Mouse (Mus musculus) heart, embryonic 11.5 days (tissue): ENCODE results near the gene Zer1. TPM values are rescaled to one million over a fixed set of nuclear protein-coding genes. Genes with fewer than 3 reads are reported as not detected.
"Not testable (repeated sequence)": the region's sequence is repeated elsewhere in the genome, so short reads cannot be mapped to it uniquely, and the experiment has no call there.

Experiments used
- ATAC-seq: fragments of 200-750 bp; cut with Nextera tagmentation; replicated peaks from 2 replicates; pipeline ENCODE4 v1.8.0; 2017; ENCODE audit warnings: moderate library complexity; ENCODE audit not compliant: insufficient number of reproducible peaks, low FRiP score, low TSS enrichment
- H3K27ac ChIP-seq: fragments of 300-500 bp; sonication (generic); 2 replicates; pipeline ENCODE4 v1.5.1; 2014; ENCODE audit warnings: mild to moderate bottlenecking, low read depth, low read length
- H3K27me3 ChIP-seq: fragments of 300-500 bp; sonication (generic); 2 replicates; pipeline ENCODE4 v1.6.1; 2014; ENCODE audit warnings: mild to moderate bottlenecking, low read length, mixed read lengths; ENCODE audit not compliant: control insufficient read depth, insufficient read depth
- H3K36me3 ChIP-seq: fragments of 300-500 bp; sonication (generic); 2 replicates; pipeline ENCODE4 v1.6.1; 2014; ENCODE audit warnings: mild to moderate bottlenecking, low read length, moderate library complexity, mixed read lengths; ENCODE audit not compliant: control insufficient read depth, insufficient read depth
- H3K4me1 ChIP-seq: fragments of 300-500 bp; sonication (generic); 2 replicates; pipeline ENCODE4 v1.6.1; 2014; ENCODE audit warnings: low read length; ENCODE audit not compliant: control insufficient read depth, insufficient read depth
- H3K4me2 ChIP-seq: fragments of 300-500 bp; sonication (generic); 2 replicates; pipeline ENCODE4 v1.6.1; 2014; ENCODE audit warnings: mild to moderate bottlenecking, moderate library complexity
- H3K4me3 ChIP-seq: fragments of 300-500 bp; sonication (generic); 2 replicates; pipeline ENCODE4 v1.5.1; 2014; ENCODE audit warnings: low read depth, low read length
- H3K9ac ChIP-seq: fragments of 300-500 bp; sonication (generic); 2 replicates; pipeline ENCODE4 v1.6.1; 2014; ENCODE audit warnings: mild to moderate bottlenecking, low read depth, low read length, moderate library complexity
- H3K9me3 ChIP-seq: fragments of 300-500 bp; sonication (generic); replicated peaks from 2 replicates; pipeline ENCODE4 v1.6.1; 2016; ENCODE audit warnings: low read length; ENCODE audit not compliant: control insufficient read depth
- WGBS: fragments of 180-500 bp; shearing (Covaris S2); extraction: QIAGEN DNeasy Blood & Tissue Kit; methylation state at CpG from one replicate; pipeline ENCODE4 v1.1.7; 2014; ENCODE audit not compliant: insufficient replicate concordance; 5-methylcytosine and 5-hydroxymethylcytosine counted together
- polyA plus RNA-seq: library from polyadenylated mRNA; unstranded; fragments of >200 nt; fragmentation: Nextera tagmentation; extraction: Ambion mirVana; gene quantifications from 2 replicates; pipeline ENCODE4 v1.2.1, GENCODE M21; 2014

Gene Zer1
- polyA plus RNA-seq, 1 experiment from 2014 or later = 7.1 TPM

- Histone ChIP-seq H3K27ac (peak within 1 kb of the TSS; percentile 82), H3K36me3 (peaks cover 10% of the 10 kb centered on the region; the same call in 1 of the 2 replicates), H3K4me1 (peaks cover 13% of the 10 kb centered on the region), H3K4me3 (peak within 1 kb of the TSS; percentile 92), H3K9me3 (no peaks in the 10 kb centered on the region), H3K9ac (peak within 1 kb of the TSS; percentile 89), H3K27me3 (no peaks in the 10 kb centered on the region), H3K4me2 (peak within 1 kb of the TSS; percentile 96)
- ATAC-seq = peak; percentile 94
- WGBS = under 1% methylated on average over 46 of the region's 46 CpGs
Observed at GRCm38 (mm10) chr2:30133613-30134377, 9.4 kb upstream of the Zer1 start, which contains the start of gene Tbc1d13. Gene Tbc1d13, plus strand, starts transcription at chr2:30133746.

DNA sequence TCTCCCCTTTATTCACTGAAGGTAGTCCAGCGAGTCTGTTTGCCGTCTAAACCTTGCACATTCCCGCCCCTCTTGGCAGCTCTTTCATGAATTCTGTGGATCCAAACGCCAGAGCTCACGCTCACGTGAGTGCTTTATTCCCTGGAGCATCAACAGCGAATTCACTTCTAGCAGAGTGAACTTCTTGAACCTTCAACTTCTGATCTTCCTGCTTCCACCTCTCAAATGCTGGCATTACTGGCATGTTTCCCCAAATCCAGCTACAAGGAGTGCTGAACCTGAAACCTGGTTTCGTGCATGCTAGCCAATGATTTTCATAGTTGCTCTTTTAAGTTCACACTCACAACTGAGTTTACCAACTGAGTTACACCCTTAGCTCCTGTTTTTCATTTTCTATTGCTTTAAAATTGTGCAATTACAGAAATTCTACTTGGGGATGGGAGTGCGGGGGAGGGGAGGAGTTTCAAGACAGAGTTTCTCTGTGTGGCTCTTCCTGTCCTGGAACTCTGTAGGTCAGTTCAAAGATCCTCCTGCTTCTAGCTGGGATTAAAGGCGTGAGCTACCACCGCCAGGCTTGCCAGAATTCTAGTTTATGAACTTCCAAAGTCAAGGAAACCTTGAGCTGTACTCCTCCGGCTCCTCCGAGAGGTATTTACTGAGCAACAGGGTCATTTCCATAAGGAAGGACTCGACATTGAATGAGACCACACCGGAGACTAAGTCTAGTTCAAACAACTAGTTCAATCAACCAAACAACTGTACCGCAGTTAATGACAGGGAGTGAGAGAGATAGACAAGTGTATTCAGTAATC lies 8.6 kb upstream of the Zer1 start:
- Histone ChIP-seq H3K4me2 (peak overlapping the region; percentile 96), H3K4me3 (peak overlapping the region; percentile 92), H3K4me1 (peaks cover 13% of the 10 kb centered on the region), H3K27me3 (no peaks in the 10 kb centered on the region), H3K27ac (peak overlapping the region; percentile 82), H3K36me3 (peaks cover 10% of the 10 kb centered on the region; the same call in 1 of the 2 replicates), H3K9me3 (no peaks in the 10 kb centered on the region), H3K9ac (peak overlapping the region; percentile 89)
- WGBS = 24% methylated on average over 16 of the region's 16 CpGs
- ATAC-seq = no peak

GRCm38 (mm10) chr2:30131240-30131639 lies 6.9 kb upstream of the Zer1 start:
- 62% methylated on average over 5 of the region's 5 CpGs for WGBS
- not testable (repeated sequence) for H3K4me3 ChIP-seq, H3K27me3 ChIP-seq, H3K4me2 ChIP-seq, H3K27ac ChIP-seq, ATAC-seq, H3K9me3 ChIP-seq, H3K9ac ChIP-seq, H3K36me3 ChIP-seq
- H3K4me1 ChIP-seq = peaks cover 13% of the 10 kb centered on the region

DNA sequence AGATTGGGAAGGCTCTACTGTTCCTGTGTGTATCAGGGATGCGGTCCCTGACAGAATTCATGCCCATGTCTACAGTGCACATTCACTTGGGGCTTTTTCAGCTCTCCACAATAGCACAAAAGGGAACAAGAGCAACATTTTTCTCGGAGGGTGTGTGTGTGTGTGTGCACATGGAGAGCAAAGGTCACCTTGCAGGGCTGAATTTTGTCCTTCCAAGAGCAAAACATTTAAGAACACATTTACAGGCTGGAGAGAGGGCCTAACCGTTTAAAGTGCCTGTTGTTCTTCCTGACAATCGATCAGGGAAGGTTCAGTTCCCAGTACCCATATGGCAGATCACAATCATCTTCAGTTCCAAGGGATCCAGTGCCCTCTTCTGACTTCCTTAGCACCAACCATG lies 5.8 kb upstream of the Zer1 start:
- H3K4me3 ChIP-seq = no peak overlapping the region
- 84% methylated on average over 4 of the region's 4 CpGs for WGBS
- H3K4me1 ChIP-seq = peaks cover 13% of the 10 kb centered on the region
- ATAC-seq = no peak
- H3K9ac ChIP-seq = no peak overlapping the region
- H3K9me3 ChIP-seq = no peaks in the 10 kb centered on the region
- no peak overlapping the region for H3K27ac ChIP-seq
- no peaks in the 10 kb centered on the region for H3K27me3 ChIP-seq
- H3K4me2 ChIP-seq = no peak overlapping the region
- H3K36me3 ChIP-seq = no peaks in the 10 kb centered on the region

GRCm38 (mm10) chr2:30128789-30129188 lies 4.4 kb upstream of the Zer1 start:
- Histone ChIP-seq H3K4me3 (no peak overlapping the region), H3K36me3 (no peaks in the 10 kb centered on the region), H3K4me2 (no peak overlapping the region), H3K27ac (no peak overlapping the region), H3K4me1 (peaks cover 10% of the 10 kb centered on the region), H3K9ac (no peak overlapping the region), H3K9me3 (no peaks in the 10 kb centered on the region), H3K27me3 (no peaks in the 10 kb centered on the region)
- no peak for ATAC-seq
- WGBS = 36% methylated on average over 2 of the region's 2 CpGs

- Histone ChIP-seq H3K4me1 (peaks cover 10% of the 10 kb centered on the region), H3K4me2 (peak overlapping the region; percentile 97), H3K9ac (peak overlapping the region; percentile 93), H3K27ac (peak overlapping the region; percentile 91), H3K36me3 (no peaks in the 10 kb centered on the region), H3K27me3 (no peaks in the 10 kb centered on the region), H3K4me3 (peak overlapping the region; percentile 79), H3K9me3 (no peaks in the 10 kb centered on the region)
- peak; percentile 22; the same call in 1 of the 2 replicates for ATAC-seq
- 1% methylated on average over 43 of the region's 44 CpGs for WGBS
Observed at GRCm38 (mm10) chr2:30123729-30124471, 485 bp downstream of the Zer1 start.

- ATAC-seq = no peak
- peak overlapping the region; percentile 97; the same call in 1 of the 2 replicates for H3K4me2 ChIP-seq
- H3K27ac ChIP-seq = no peak overlapping the region
- H3K4me3 ChIP-seq = no peak overlapping the region
- WGBS = 74% methylated on average over 5 of the region's 5 CpGs
- H3K9ac ChIP-seq = peak overlapping the region; percentile 43; the same call in 1 of the 2 replicates
- H3K36me3 ChIP-seq = no peaks in the 10 kb centered on the region
- H3K9me3 ChIP-seq = no peaks in the 10 kb centered on the region
- no peaks in the 10 kb centered on the region for H3K27me3 ChIP-seq
- peaks cover 10% of the 10 kb centered on the region for H3K4me1 ChIP-seq
Observed at GRCm38 (mm10) chr2:30122766-30123165, 1.6 kb downstream of the Zer1 start.

DNA sequence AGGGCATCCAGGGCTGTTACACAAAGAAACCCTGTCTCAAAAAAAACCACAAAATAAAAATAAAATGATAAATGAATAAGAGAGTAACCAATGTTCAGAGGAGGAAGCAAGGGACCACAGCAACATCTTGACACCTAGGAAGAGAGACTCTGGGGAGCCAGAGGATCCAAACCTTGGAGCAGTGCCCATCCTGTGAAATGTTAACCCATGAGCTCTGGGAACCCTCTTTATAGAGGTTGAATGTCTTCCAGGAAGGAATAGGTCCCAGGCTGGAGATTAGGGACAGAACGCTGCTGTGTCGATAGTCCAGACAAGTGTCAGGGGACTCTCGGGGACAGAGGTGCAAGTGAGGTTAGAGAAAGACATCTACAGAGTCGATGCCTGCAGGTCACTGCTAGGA lies 4.1 kb downstream of the Zer1 start:
- Histone ChIP-seq H3K4me1 (peaks cover 10% of the 10 kb centered on the region), H3K27me3 (no peaks in the 10 kb centered on the region), H3K4me3 (no peak overlapping the region), H3K36me3 (peaks cover 3% of the 10 kb centered on the region; the same call in 1 of the 2 replicates), H3K9me3 (no peaks in the 10 kb centered on the region), H3K27ac (no peak overlapping the region), H3K4me2 (no peak overlapping the region), H3K9ac (no peak overlapping the region)
- WGBS = 76% methylated on average over 4 of the region's 4 CpGs
- no peak for ATAC-seq
